Mouse (Mus musculus) CD8-positive naive resting alpha-beta T cell, adult 2 months (primary cell): ENCODE results near the gene Cpa2.

ENCODE experiments used
- DNase-seq, 2 experiments: peaks; one replicate each; pipeline ENCODE4 v3.0.0; 2022; ENCODE audit warnings: low read depth in 2 of 2, low spot score in 2 of 2

The Cpa2 gene

DNA sequence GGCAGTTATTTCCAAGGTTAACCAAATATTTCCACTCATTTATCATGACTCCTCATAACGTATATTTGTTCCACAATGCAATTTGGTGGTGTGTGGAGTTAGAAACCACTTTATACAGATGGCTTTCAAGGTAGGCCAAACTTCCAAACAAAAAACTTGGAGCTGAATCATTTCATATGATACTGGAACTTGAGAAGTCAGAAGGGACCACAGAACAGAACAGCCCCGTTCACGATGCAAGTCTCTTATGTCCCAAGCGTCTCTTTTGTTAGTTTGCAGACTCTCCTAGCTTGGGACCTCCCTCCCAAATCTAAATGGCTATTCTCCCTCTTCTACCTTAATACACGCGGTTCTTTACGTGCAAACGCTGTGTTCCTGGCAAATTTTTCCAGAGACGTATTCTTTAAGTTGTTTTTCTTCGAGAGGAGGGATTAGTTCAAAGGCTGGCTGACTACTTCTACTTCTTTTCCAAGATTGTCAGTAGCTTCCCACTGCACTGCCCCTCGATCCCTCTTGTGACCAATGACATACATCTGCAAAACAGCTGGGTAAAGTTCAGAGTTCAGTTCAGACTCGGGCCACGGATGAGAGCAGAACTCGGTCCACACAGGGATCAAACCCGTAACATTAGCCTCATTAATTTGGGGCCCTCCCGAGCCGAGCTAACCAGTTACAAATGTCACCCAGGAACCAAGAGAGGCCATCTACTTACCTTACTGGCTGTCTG, 35.3 kb downstream of the Cpa2 start:
- DNase-seq: no peak

GRCm38 (mm10) chr6:30579961-30580840, 38.8 kb downstream of the Cpa2 start:
- DNase-seq: no peak

GRCm38 (mm10) chr6:30580841-30581176, 39.4 kb downstream of the Cpa2 start:
- DNase-seq: no peak

GRCm38 (mm10) chr6:30586886-30587442, 45.6 kb downstream of the Cpa2 start:
- DNase-seq: no peak

- DNase-seq: no peak
Measured at GRCm38 (mm10) chr6:30589819-30590218, 48.4 kb downstream of the Cpa2 start.

DNA sequence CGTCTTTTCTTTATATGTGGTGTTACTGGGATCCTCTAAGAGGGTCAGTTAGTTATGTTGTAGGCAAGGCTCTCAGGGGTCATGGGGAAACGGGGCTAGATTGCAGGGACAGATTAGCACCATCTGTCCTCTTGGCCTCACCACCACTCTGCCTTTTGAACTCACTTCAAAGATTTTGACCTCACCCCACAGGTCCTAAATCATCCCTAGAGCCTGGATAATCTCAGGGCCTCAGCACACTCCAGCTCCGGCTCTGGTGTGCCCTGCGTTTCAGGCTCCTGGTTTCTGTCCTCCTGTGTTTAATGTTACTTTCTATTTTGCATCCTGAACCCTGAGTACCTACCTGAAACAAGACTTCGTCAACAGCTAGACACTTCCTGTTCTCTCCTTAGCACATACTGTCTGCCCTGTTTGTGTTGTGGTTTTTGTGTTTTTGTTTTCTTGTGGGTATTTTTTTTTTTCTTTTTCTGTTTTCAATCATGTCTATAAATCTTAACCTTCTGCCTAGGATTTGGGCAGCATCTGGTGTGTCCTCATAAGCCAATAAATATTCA, 50.5 kb downstream of the Cpa2 start:
- DNase-seq: no peak

- no peak for DNase-seq
Measured at GRCm38 (mm10) chr6:30592417-30592974, 51.1 kb downstream of the Cpa2 start.

DNA sequence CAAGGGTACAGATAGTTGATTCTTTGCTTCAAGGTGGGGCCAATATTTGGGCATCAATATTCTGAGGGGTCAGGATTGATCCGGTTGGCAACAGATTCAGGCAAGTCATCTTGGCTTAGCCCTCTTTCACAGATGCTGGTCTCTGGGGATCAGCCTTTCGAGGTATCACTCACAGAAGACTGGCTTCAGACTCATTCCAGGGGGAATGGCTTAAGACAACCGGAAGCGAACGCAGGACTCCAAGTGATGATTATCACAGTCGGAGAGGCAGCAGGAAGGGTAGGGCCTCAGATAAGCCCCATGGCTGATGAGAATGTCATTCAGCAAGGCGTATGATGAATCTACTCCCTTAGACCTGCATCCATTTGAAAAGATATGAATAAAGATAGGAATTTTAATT, 53.0 kb downstream of the Cpa2 start:
- DNase-seq: no peak

DNA sequence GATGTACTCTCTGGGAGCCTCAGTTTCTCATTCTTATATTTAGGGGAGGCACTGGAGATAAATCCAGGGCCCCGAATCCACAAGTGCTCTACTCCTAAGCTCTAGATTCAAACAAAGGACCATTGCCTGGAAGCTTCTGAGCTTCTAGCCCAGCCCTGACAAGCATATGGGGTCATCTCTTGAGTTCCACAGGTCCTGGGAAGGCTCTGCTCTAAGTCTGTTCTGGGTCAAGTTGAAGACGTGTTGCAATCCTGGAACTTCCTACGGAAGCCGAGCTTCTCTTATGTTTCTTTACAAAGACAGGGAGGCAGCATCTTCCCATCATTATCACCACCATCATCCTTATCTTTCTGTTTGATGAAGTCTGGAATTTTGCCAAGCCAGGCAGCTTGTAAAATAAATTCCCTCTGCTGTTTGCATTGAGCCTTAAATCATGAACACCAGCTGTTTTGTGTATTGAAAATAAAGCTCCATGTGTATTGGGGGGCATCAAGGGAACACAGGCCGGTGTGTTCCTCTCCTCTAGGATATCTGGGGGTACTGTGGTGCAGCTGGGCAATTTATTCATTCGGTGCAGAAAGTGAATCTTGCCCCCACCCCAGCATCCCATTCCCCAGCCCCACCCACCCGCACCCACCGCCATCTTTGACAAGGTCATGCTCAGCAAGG, 55.0 kb downstream of the Cpa2 start:
- no peak for DNase-seq

GRCm38 (mm10) chr6:30600033-30600432, 58.7 kb downstream of the Cpa2 start:
- no peak for DNase-seq

- DNase-seq: no peak
Measured at GRCm38 (mm10) chr6:30600995-30601394, 59.6 kb downstream of the Cpa2 start.

GRCm38 (mm10) chr6:30604342-30604867, 63.0 kb downstream of the Cpa2 start:
- DNase-seq: no peak

DNA sequence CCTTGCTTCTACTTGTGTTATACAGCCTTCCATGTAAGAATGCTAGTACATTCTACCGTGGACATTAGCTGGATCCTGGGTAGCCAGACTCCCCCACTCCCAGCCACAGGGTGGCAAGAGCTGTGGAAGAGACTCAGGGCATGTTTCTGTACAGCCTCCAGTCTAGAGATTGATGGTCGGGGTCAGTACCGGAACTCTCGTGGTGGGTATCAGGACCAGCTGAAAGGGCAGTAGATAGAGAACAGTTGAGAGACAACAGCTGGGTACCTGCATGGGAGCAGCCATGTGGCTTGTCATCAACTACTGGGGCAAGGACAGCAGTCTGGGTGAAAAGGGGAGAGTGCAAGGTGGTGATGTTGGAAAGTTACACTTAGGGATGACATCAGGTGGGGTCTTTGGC, 63.7 kb downstream of the Cpa2 start:
- no peak for DNase-seq

DNA sequence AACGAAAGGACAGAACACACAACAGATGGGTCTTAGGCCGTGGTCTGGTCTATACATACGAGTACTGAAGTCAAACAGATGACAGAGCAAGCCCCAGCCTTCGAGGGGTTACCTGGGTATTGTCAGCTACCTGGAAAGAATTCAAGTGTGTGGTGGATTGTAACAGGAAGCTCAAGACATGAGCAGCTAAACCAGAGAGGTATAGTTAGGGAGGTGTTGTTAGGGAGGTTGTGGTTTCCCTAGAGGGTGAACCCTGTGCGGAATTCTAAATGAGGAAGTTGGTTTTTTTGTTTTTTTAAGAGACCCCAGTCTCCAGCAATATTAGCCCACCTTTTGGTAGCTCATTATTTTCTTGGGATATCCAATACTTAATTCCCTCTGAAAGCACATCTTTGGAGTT, 64.3 kb downstream of the Cpa2 start:
- no peak for DNase-seq

DNA sequence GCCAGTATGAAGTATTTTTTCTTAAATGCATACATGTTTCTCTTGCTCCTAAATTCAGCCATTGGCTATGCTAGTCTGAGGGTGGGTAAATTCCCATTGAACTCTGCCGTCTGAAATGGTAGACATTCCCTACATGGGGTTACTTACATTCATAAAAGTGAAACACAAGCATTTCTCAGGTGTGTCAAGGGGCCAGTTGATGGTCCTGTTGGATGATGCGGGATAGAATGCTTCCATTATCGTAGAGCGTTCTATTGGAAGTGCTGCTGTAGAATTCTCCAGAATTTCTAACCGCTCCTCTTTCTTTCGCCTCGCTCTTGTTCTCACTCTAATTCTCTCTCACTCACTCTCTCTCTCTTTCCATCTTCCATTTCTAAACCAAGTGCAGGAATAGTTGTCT, 69.3 kb downstream of the Cpa2 start, which contains the start of gene Cpa5:
TSS of gene Cpa5 (plus strand) at position 301 of the 400 bp plus-strand sequence.
- DNase-seq: no peak

DNA sequence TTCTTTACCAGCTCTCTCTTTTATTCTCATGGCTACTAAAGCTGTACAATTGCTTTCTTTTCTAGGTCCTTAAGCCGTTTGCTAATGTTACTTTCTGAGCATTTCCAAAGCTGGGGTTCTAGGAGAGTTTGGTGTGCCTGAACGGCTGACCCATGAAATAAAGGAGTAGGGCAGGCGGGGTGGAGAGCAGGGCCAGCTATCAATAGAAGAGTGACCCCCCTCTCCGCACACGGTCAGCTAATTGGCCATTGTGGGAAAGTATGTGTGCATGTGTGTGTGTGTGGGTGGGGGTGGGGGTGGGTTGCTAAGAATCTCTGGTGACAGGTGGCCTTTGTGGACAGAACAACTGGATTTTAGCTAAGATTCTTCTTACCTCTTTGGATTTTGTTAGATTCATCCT, 69.8 kb downstream of the Cpa2 start:
- DNase-seq: no peak
